Mouse (Mus musculus) MEL (cell line): ENCODE data around the gene Trim59.

Source experiments
- UBTF ChIP-seq: IDR thresholded peaks from 2 replicates; pipeline ENCODE4 v1.6.1; 2012; ENCODE audit warnings: low read depth, mild to moderate bottlenecking, inconsistent platforms, low read length, improper control_type of control experiment, moderate library complexity, borderline replicate concordance; ENCODE audit not compliant: insufficient read depth
- ZNF384 ChIP-seq: IDR thresholded peaks from 2 replicates; pipeline ENCODE4 v1.6.1; 2012; ENCODE audit warnings: low read depth, mild to moderate bottlenecking, inconsistent platforms, low read length, improper control_type of control experiment

- TF ChIP-seq ZNF384 (no peak), UBTF (no peak)
These were observed 3.1 kb upstream of the Trim59 start for GRCm38 (mm10) chr3:69047684-69048083.
